Mouse (Mus musculus) gastrocnemius, adult 2 months (tissue): ENCODE data around the gene Tmprss9. TPM values are rescaled to one million over a fixed set of nuclear protein-coding genes. Genes with fewer than 3 reads are reported as not detected.

Experiments used
- DNase-seq: peaks from one replicate; pipeline ENCODE4 v3.0.0; 2022
- H3K27ac ChIP-seq: fragments of 200-600 bp; 2 replicates; pipeline ENCODE4 v1.8.1; 2022; ENCODE audit warnings: mild to moderate bottlenecking
- H3K4me3 ChIP-seq: fragments of 200-600 bp; 2 replicates; pipeline ENCODE4 v1.8.1; 2022; ENCODE audit warnings: mild to moderate bottlenecking, moderate library complexity
- CTCF ChIP-seq: fragments of 200-600 bp; IDR thresholded peaks from 2 replicates; pipeline ENCODE4 v1.8.1; 2022; ENCODE audit warnings: antibody characterized with exemption, mild to moderate bottlenecking, moderate library complexity
- intact Hi-C: fragments of 180-260 bp; cut with DNase I; formaldehyde crosslinking; loops from one replicate; pipeline ENCODE4 v1.15.1; 2025
- total RNA-seq, 2 experiments: library from RNA; stranded (reverse); gene quantifications; 2 replicates each; pipeline ENCODE4 v1.2.3; 2021

The Tmprss9 gene
- total RNA-seq, 2 experiments from 2014 or later = 0.08 TPM; not detected in 1

- DNase-seq = no peak
- Histone ChIP-seq H3K4me3 (peak overlapping the region; percentile 87), H3K27ac (peak overlapping the region; percentile 96)
- TF ChIP-seq CTCF = no peak
- intact Hi-C loops = loop anchor here (5.0 kb wide), 1 partner anchor 278 kb away; the partner anchor contains the start of gene Eef2
Observed at GRCm38 (mm10) chr10:80899591-80900317, 28.1 kb downstream of the Tmprss9 start.

DNA sequence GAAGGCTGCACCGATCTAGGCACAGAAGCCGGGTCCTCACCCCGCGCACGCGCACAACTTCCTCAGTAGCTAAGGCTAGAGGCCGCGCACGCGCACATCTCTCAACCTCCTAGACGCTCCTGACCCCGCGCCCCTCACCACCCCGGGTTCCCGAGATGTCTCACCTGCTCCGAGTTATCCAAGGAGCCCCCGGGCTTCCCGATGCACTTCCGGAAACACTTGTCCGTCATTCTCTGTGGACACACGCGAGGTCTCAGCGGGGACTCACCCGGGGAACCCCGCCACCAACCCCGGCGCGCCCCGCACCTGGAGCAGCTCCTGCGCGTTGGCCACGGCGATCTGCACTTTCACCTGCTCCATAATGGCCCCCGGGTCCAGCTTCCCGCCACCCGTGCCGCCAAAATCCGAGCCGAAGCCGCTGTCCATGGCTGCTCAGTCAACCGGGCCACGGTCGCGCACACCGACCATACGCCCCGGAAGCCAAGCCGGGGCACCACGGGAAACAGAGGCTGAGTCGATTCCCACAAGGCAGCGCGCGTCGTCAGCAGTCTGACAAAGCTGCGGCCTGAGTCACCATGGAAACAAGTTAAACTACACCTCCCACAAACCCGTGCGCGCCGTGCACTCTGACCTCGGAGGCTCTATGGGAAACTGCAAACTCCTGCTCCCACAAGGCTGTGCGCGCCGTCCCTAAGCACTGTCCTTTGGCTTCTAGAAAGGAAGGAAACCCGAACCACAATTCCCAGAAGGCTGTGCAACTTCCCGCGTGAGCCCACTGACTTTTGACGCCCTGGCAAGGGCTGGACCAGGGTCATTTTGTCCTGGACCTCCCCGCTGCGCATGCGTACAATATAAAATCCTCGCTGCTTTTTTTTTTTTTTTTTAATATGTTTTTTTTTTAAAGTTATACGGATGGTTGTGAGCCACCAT is 28.9 kb downstream of the Tmprss9 start, which contains the start of gene Timm13:
Timm13 (minus strand) TSS at position 652 of the 930 bp plus-strand sequence.
- Histone ChIP-seq H3K4me3 (peak within 1 kb of the TSS; percentile 87), H3K27ac (peak within 1 kb of the TSS; percentile 96)
- intact Hi-C loops = loop anchor here (5.0 kb wide), 1 partner anchor 277 kb away; the partner anchor contains the start of gene Eef2
- peak; percentile 98 for DNase-seq
- TF ChIP-seq CTCF = no peak

- Histone ChIP-seq H3K27ac (peak overlapping the region; percentile 85), H3K4me3 (peak overlapping the region; percentile 69)
- intact Hi-C loops = loop anchor here (5.0 kb wide), 1 partner anchor 276 kb away; the partner anchor contains the start of gene Eef2
- TF ChIP-seq CTCF = no peak
- DNase-seq = no peak
Observed at GRCm38 (mm10) chr10:80901409-80902272, 30.0 kb downstream of the Tmprss9 start.

DNA sequence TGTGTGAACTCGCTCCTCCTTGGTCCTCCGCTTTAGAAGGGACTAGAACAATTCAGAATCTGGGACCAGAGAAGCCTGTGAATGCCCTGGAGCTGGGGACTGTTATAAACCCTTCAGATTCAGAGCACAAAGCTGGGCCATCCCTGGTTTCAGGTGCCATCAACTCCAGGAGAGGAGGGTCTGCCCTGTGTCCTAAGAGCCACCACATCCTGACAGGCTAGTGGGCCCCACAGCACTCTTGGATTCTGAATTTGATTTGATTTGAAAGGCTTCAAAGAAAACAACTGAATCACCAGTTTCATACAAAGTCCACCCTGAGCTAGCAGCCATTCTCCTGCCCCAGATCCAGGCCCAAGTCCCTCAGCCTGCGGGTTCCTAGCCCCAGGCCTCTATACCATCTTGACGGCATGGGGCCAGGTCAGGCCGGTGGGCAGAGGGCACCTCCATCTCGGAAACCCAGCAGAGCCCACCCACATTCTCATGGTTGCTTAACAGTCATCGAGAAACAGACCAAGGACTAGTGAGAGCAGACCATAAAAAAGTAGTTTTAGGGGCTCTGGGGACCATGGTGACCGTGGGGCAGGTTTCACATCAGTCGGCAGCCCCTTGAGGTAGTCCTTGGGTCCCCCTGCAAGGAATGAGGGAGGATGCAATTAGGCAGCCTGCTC is 30.8 kb downstream of the Tmprss9 start:
- DNase-seq = no peak
- intact Hi-C loops = loop anchor here (5.0 kb wide), 1 partner anchor 275 kb away; the partner anchor contains the start of gene Eef2
- Histone ChIP-seq H3K4me3 (no peak overlapping the region), H3K27ac (peak overlapping the region; percentile 85; the same call in 1 of the 2 replicates)
- TF ChIP-seq CTCF = no peak

- no peak overlapping the region for H3K4me3 ChIP-seq
- DNase-seq = no peak
- TF ChIP-seq CTCF = no peak
- intact Hi-C loops = loop anchor here (5.0 kb wide), 1 partner anchor 274 kb away; the partner anchor contains the start of gene Eef2
- no peak overlapping the region for H3K27ac ChIP-seq
Observed at GRCm38 (mm10) chr10:80903282-80903681, 31.6 kb downstream of the Tmprss9 start.

GRCm38 (mm10) chr10:80904004-80904693 is 32.5 kb downstream of the Tmprss9 start:
- no peak for TF ChIP-seq CTCF
- Histone ChIP-seq H3K4me3 (no peak overlapping the region), H3K27ac (no peak overlapping the region)
- DNase-seq = no peak
- intact Hi-C loops = loop anchor here (5.0 kb wide), 1 partner anchor 273 kb away; the partner anchor contains the start of gene Eef2

GRCm38 (mm10) chr10:80904709-80905108 is 33.1 kb downstream of the Tmprss9 start:
- H3K27ac ChIP-seq = no peak overlapping the region
- intact Hi-C loops = loop anchor here (5.0 kb wide), 1 partner anchor 273 kb away; the partner anchor contains the start of gene Eef2
- no peak overlapping the region for H3K4me3 ChIP-seq
- no peak for DNase-seq
- no peak for TF ChIP-seq CTCF

DNA sequence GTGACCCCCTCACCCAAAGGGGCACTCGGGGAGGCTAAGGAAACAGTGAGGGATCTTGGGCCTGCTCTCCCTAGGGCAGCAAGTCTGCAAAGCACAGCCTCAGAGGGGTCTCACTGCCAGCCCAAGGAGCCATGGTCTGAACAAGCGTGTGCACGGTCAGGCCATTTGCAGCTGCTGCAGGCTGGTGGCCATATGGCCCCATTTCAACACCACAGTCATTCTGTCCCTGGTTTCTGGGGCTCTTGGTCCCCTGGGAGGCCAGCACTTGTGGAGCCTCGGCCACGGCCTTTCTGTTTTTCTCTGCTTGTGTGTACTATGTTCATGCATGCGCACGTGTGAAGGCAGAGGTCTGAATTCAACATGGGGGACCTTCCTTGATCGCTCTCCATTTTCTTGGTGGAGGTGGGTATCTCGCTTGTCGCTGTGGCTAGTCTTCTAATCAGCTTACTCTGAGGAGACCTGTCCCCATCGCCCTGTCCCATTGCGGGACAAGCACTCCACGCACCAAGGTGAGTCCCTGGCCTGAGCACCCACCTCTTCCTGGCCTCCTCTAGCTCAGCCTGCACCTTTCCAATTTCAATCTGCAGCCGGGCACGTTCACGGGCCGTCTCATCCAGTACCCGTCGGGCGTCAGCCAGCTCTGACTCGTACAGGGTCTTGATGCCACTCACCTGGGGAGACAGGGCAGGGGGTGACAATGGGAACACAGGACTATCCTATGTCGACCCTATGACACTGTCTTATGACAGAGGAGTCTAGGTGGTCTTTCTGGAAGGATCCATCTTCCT is 37.9 kb downstream of the Tmprss9 start:
- no peak for TF ChIP-seq CTCF
- Histone ChIP-seq H3K4me3 (no peak overlapping the region), H3K27ac (no peak overlapping the region; the same call in 1 of the 2 replicates)
- peak; percentile 64 for DNase-seq
- intact Hi-C loops = no loop called here

DNA sequence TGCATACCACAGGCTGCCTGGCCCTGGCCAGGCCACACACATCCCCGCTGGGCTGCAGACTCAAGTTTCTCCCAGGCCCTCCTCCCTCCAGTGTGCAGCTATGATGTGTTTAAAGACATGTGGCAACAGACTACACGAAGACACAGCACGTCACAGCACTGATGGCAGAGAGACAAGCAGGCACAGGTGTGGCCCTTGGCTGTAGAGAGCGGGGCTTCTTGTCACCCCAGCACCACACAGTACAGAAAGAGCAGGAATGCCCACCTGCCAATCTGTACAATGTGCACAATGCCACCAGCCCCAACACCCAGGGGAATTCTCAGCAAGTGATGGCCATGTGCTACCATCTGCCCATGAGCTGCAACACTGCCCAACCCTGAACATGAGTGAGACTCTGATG is 39.7 kb downstream of the Tmprss9 start:
- Histone ChIP-seq H3K27ac (peak overlapping the region; percentile 43), H3K4me3 (no peak overlapping the region)
- no peak for DNase-seq
- TF ChIP-seq CTCF = no peak
- intact Hi-C loops = no loop called here

- H3K27ac ChIP-seq = peak overlapping the region; percentile 43; the same call in 1 of the 2 replicates
- no peak for TF ChIP-seq CTCF
- H3K4me3 ChIP-seq = no peak overlapping the region
- intact Hi-C loops = no loop called here
- DNase-seq = no peak
Observed at GRCm38 (mm10) chr10:80911891-80912290, 40.2 kb downstream of the Tmprss9 start.
